Mouse (Mus musculus): Measurements from ENCODE around the gene Pmp22.

- no peak for TF ChIP-seq CTCF (IDR thresholded peaks at IDR 0.05; ENCODE audit: insufficient read depth, low read depth, low read length)
- no peak for TF ChIP-seq POLR2A (IDR thresholded peaks at IDR 0.05; ENCODE audit: insufficient read depth, low read depth, low read length)
These were observed 1.1 kb downstream of the Pmp22 start for GRCm38 (mm10) chr11:63129840-63130239.

All from olfactory bulb, adult 2 months (tissue).